Mouse (Mus musculus): ENCODE measurements around the gene Pias4. TPM values are rescaled to one million over a fixed set of nuclear protein-coding genes. Genes with fewer than 3 reads are reported as not detected.

Pias4 gene
- polyA plus RNA-seq, 1 experiment from 2014 or later = 49.2 TPM

GRCm38 (mm10) chr10:81165118-81165517 is 2.6 kb downstream of the Pias4 start:
- 90% methylated on average over 8 of the region's 8 CpGs for WGBS
- Histone ChIP-seq H3K4me1 (ENCODE audit: control insufficient read depth, insufficient read depth, low read length) (peaks cover 17% of the 10 kb centered on the region), H3K9me3 (ENCODE audit: control insufficient read depth, low read length) (no peaks in the 10 kb centered on the region), H3K9ac (replicated peaks; ENCODE audit: low read length) (no peak overlapping the region; the same call in 1 of the 2 replicates), H3K4me2 (ENCODE audit: low read length) (no peak overlapping the region), H3K4me3 (replicated peaks; ENCODE audit: low read depth, low read length) (no peak overlapping the region), H3K27ac (replicated peaks; ENCODE audit: low read depth, low read length) (no peak overlapping the region), H3K27me3 (ENCODE audit: control insufficient read depth, insufficient read depth, low read length) (no peaks in the 10 kb centered on the region), H3K36me3 (ENCODE audit: control insufficient read depth, insufficient read depth, low read length) (peaks cover 36% of the 10 kb centered on the region)
- ATAC-seq (ENCODE audit: low FRiP score, low TSS enrichment) (no peak), DNase-seq (no peak)

- WGBS = 79% methylated on average over 2 of the region's 2 CpGs
- Histone ChIP-seq H3K4me3 (replicated peaks; ENCODE audit: low read depth, low read length) (no peak overlapping the region), H3K36me3 (ENCODE audit: control insufficient read depth, insufficient read depth, low read length) (peaks cover 56% of the 10 kb centered on the region), H3K9ac (replicated peaks; ENCODE audit: low read length) (no peak overlapping the region), H3K4me1 (ENCODE audit: control insufficient read depth, insufficient read depth, low read length) (peaks cover 8% of the 10 kb centered on the region), H3K9me3 (ENCODE audit: control insufficient read depth, low read length) (no peaks in the 10 kb centered on the region), H3K4me2 (ENCODE audit: low read length) (no peak overlapping the region), H3K27me3 (ENCODE audit: control insufficient read depth, insufficient read depth, low read length) (no peaks in the 10 kb centered on the region), H3K27ac (replicated peaks; ENCODE audit: low read depth, low read length) (no peak overlapping the region)
- DNase-seq (no peak), ATAC-seq (ENCODE audit: low FRiP score, low TSS enrichment) (no peak)
Observed at GRCm38 (mm10) chr10:81162318-81162652, 5.4 kb downstream of the Pias4 start.

DNA sequence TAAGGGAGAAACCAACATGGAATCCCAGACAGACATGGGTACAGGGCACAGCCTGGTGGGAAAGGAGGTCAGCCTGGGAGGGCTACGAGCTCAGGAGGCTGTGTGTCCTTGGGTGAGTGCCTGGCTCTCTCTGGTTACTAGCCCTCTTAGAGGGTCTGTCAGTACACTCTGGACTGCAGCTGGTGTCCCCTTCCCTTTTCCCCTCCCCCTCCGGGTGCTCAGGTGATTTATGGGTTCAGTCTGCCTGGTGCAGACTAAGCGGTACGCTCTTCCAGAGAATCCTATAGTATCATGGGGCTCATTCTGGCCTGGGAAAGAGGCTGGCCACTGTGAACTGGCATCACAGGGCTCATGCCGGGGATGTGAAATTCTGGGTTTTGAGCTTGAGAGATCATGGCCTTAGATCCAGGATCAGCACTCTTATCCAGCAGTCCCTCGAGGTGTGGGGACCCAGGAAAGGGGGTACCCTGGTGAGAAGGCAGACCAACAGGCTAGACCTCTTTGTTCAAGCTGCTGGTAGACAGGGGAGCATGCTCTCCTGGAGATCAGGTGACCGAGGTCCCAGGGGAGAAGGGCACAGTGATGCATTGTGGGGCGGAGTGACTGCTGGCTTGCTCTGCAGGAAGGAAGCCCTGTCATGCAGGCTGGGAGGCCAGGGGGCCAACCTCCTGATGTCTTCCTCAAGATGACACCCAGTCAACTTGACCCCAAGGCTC is 6.0 kb downstream of the Pias4 start:
- H3K9ac ChIP-seq (replicated peaks; ENCODE audit: low read length) = no peak overlapping the region
- no peak overlapping the region for H3K27ac ChIP-seq (replicated peaks; ENCODE audit: low read depth, low read length)
- DNase-seq (no peak), ATAC-seq (ENCODE audit: low FRiP score, low TSS enrichment) (no peak)
- 96% methylated on average over 7 of the region's 8 CpGs for WGBS
- peaks cover 62% of the 10 kb centered on the region for H3K36me3 ChIP-seq (ENCODE audit: control insufficient read depth, insufficient read depth, low read length)
- H3K4me2 ChIP-seq (ENCODE audit: low read length) = no peak overlapping the region
- H3K27me3 ChIP-seq (ENCODE audit: control insufficient read depth, insufficient read depth, low read length) = no peaks in the 10 kb centered on the region
- H3K9me3 ChIP-seq (ENCODE audit: control insufficient read depth, low read length) = no peaks in the 10 kb centered on the region
- H3K4me1 ChIP-seq (ENCODE audit: control insufficient read depth, insufficient read depth, low read length) = peaks cover 5% of the 10 kb centered on the region
- H3K4me3 ChIP-seq (replicated peaks; ENCODE audit: low read depth, low read length) = no peak overlapping the region

DNA sequence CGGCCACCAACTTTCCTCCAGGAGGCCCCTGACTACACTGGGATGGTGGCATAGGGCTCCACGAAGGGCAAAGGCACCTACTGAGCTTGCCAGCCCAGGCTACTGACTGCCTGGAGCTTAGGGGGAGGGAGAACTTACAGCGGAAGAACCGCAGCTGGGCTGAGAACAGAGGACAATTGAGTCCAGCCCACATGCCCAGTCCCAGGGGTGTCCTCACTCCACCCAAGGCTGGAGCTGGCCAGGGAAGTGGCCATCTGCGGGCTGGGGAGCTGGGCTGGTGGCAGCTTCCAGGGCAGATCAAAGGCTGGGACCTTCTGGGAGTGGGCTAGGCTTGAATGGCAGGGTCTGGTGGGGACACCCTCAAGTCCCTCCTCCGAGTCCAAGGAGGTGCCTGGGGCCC is 13.0 kb downstream of the Pias4 start:
- Histone ChIP-seq H3K9me3 (ENCODE audit: control insufficient read depth, low read length) (no peaks in the 10 kb centered on the region), H3K27ac (replicated peaks; ENCODE audit: low read depth, low read length) (no peak overlapping the region), H3K27me3 (ENCODE audit: control insufficient read depth, insufficient read depth, low read length) (no peaks in the 10 kb centered on the region), H3K4me2 (ENCODE audit: low read length) (no peak overlapping the region), H3K36me3 (ENCODE audit: control insufficient read depth, insufficient read depth, low read length) (peaks cover 81% of the 10 kb centered on the region), H3K4me1 (ENCODE audit: control insufficient read depth, insufficient read depth, low read length) (no peaks in the 10 kb centered on the region), H3K4me3 (replicated peaks; ENCODE audit: low read depth, low read length) (no peak overlapping the region), H3K9ac (replicated peaks; ENCODE audit: low read length) (no peak overlapping the region)
- WGBS = 84% methylated on average over 6 of the region's 6 CpGs
- DNase-seq = no peak
- ATAC-seq (ENCODE audit: low FRiP score, low TSS enrichment) = no peak

DNA sequence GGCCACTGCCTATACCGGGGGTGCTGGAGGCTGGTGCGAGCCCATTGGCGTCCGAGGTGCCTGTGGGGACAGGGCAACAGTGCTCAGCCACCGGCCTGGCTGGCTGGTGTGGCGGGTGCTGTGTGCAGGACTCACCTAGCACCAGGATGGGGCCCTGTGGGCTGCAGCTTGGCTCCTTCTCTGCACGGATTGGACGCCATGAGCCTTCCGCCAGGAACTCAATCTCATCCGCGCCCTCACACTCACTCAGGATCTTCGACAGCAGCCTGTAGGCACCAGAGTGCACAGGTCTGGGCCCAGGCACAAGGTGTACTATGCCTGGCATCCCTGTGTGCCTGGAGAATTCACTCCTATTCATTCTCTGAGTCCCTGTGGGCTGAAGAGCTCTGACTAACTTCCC is 13.4 kb downstream of the Pias4 start:
- no peaks in the 10 kb centered on the region for H3K9me3 ChIP-seq (ENCODE audit: control insufficient read depth, low read length)
- WGBS = 93% methylated on average over 12 of the region's 12 CpGs
- peaks cover 83% of the 10 kb centered on the region for H3K36me3 ChIP-seq (ENCODE audit: control insufficient read depth, insufficient read depth, low read length)
- no peaks in the 10 kb centered on the region for H3K27me3 ChIP-seq (ENCODE audit: control insufficient read depth, insufficient read depth, low read length)
- H3K4me1 ChIP-seq (ENCODE audit: control insufficient read depth, insufficient read depth, low read length) = no peaks in the 10 kb centered on the region
- H3K27ac ChIP-seq (replicated peaks; ENCODE audit: low read depth, low read length) = no peak overlapping the region
- H3K9ac ChIP-seq (replicated peaks; ENCODE audit: low read length) = no peak overlapping the region
- no peak overlapping the region for H3K4me3 ChIP-seq (replicated peaks; ENCODE audit: low read depth, low read length)
- DNase-seq (no peak), ATAC-seq (ENCODE audit: low FRiP score, low TSS enrichment) (no peak)
- no peak overlapping the region for H3K4me2 ChIP-seq (ENCODE audit: low read length)

- H3K27me3 ChIP-seq (ENCODE audit: control insufficient read depth, insufficient read depth, low read length) = no peaks in the 10 kb centered on the region
- H3K27ac ChIP-seq (replicated peaks; ENCODE audit: low read depth, low read length) = 0 out of 2 replicates have a peak overlapping the region, but pooled peaks have one; percentile 9
- H3K4me1 ChIP-seq (ENCODE audit: control insufficient read depth, insufficient read depth, low read length) = no peaks in the 10 kb centered on the region
- no peak overlapping the region for H3K4me3 ChIP-seq (replicated peaks; ENCODE audit: low read depth, low read length)
- H3K9me3 ChIP-seq (ENCODE audit: control insufficient read depth, low read length) = no peaks in the 10 kb centered on the region
- ATAC-seq (ENCODE audit: low FRiP score, low TSS enrichment) = no peak
- DNase-seq = no peak
- H3K36me3 ChIP-seq (ENCODE audit: control insufficient read depth, insufficient read depth, low read length) = peaks cover 83% of the 10 kb centered on the region
- no peak overlapping the region for H3K4me2 ChIP-seq (ENCODE audit: low read length)
- no peak overlapping the region for H3K9ac ChIP-seq (replicated peaks; ENCODE audit: low read length)
- WGBS = 87% methylated on average over 12 of the region's 12 CpGs
Observed at GRCm38 (mm10) chr10:81152609-81153008, 15.1 kb downstream of the Pias4 start.

DNA sequence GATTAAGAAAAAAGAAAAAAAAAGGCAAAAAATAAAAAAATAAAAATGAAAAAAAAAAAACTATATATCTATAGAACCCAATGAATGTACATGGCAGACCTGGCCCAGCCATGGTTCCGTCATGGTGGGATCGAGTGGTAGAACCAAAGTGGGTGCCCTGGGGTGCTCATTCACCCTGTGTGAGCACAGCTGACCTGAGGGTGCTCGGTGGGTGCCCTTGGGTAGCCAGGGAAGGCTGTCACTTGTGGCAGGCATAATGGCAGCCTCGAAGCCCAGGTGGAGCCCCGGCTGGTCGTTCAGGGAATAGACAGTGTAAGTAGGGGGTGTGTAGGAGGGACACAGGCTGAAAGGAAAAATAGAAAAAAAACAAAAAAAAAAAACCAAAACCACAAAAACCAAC is 16.5 kb downstream of the Pias4 start:
- H3K9ac ChIP-seq (replicated peaks; ENCODE audit: low read length) = no peak overlapping the region
- H3K4me2 ChIP-seq (ENCODE audit: low read length) = no peak overlapping the region
- 79% methylated on average over 6 of the region's 6 CpGs for WGBS
- H3K27me3 ChIP-seq (ENCODE audit: control insufficient read depth, insufficient read depth, low read length) = no peaks in the 10 kb centered on the region
- H3K27ac ChIP-seq (replicated peaks; ENCODE audit: low read depth, low read length) = no peak overlapping the region
- no peaks in the 10 kb centered on the region for H3K9me3 ChIP-seq (ENCODE audit: control insufficient read depth, low read length)
- DNase-seq (no peak), ATAC-seq (ENCODE audit: low FRiP score, low TSS enrichment) (no peak)
- peaks cover 82% of the 10 kb centered on the region for H3K36me3 ChIP-seq (ENCODE audit: control insufficient read depth, insufficient read depth, low read length)
- H3K4me1 ChIP-seq (ENCODE audit: control insufficient read depth, insufficient read depth, low read length) = no peaks in the 10 kb centered on the region
- H3K4me3 ChIP-seq (replicated peaks; ENCODE audit: low read depth, low read length) = no peak overlapping the region

- Histone ChIP-seq H3K4me1 (ENCODE audit: control insufficient read depth, insufficient read depth, low read length) (0 out of 2 replicates have a peak, but pooled peaks cover under 1% of the 10 kb centered on the region), H3K4me3 (replicated peaks; ENCODE audit: low read depth, low read length) (no peak overlapping the region), H3K27me3 (ENCODE audit: control insufficient read depth, insufficient read depth, low read length) (no peaks in the 10 kb centered on the region), H3K9me3 (ENCODE audit: control insufficient read depth, low read length) (no peaks in the 10 kb centered on the region), H3K4me2 (ENCODE audit: low read length) (no peak overlapping the region), H3K36me3 (ENCODE audit: control insufficient read depth, insufficient read depth, low read length) (peaks cover 69% of the 10 kb centered on the region), H3K9ac (replicated peaks; ENCODE audit: low read length) (no peak overlapping the region), H3K27ac (replicated peaks; ENCODE audit: low read depth, low read length) (no peak overlapping the region)
- ATAC-seq (ENCODE audit: low FRiP score, low TSS enrichment) = no peak
- WGBS = 96% methylated on average over 4 of the region's 4 CpGs
- no peak for DNase-seq
Observed at GRCm38 (mm10) chr10:81146296-81146695, 21.4 kb downstream of the Pias4 start.

DNA sequence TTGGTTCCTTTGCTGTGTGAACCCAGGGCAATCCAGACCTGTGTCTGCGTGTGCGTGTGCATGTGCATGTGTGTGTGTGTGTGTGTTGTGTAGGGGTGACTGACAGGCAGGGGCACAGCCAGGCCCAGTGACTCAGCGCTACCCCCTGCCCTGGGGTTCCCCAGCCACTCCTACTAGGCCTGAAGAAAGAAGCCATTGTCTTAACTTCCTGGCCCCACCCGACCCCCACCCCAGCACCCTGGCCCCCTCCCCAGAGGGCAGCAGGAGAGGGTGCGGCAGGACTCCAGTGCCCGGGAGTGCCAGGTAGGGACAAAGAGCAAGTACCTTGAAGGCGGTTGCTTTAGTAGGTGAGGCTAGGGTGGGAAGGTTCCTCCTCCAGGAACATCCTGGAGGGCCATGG is 21.9 kb downstream of the Pias4 start:
- peaks cover 68% of the 10 kb centered on the region for H3K36me3 ChIP-seq (ENCODE audit: control insufficient read depth, insufficient read depth, low read length)

More for the DNA sequence above, 21.9 kb downstream of the Pias4 start:
- ATAC-seq (ENCODE audit: low FRiP score, low TSS enrichment) (no peak), DNase-seq (no peak)
- H3K9ac ChIP-seq (replicated peaks; ENCODE audit: low read length) = no peak overlapping the region
- H3K27ac ChIP-seq (replicated peaks; ENCODE audit: low read depth, low read length) = no peak overlapping the region
- H3K4me1 ChIP-seq (ENCODE audit: control insufficient read depth, insufficient read depth, low read length) = peaks cover 3% of the 10 kb centered on the region; the same call in 1 of the 2 replicates
- H3K27me3 ChIP-seq (ENCODE audit: control insufficient read depth, insufficient read depth, low read length) = no peaks in the 10 kb centered on the region
- no peak overlapping the region for H3K4me2 ChIP-seq (ENCODE audit: low read length)
- 90% methylated on average over 7 of the region's 7 CpGs for WGBS
- no peaks in the 10 kb centered on the region for H3K9me3 ChIP-seq (ENCODE audit: control insufficient read depth, low read length)
- H3K4me3 ChIP-seq (replicated peaks; ENCODE audit: low read depth, low read length) = no peak overlapping the region
